Mouse (Mus musculus) neural tube, embryonic 15.5 days (tissue): ENCODE data around the gene Tmtc1. TPM values are rescaled to one million over a fixed set of nuclear protein-coding genes. Genes with fewer than 3 reads are reported as not detected.

Experiments used
- ATAC-seq: fragments of 200-750 bp; cut with Nextera tagmentation; 2 replicates; pipeline ENCODE4 v1.8.0; 2017; ENCODE audit warnings: mild to moderate bottlenecking, moderate TSS enrichment, moderate library complexity; ENCODE audit not compliant: low FRiP score
- H3K27ac ChIP-seq: fragments of 300-500 bp; sonication (generic); replicated peaks from 2 replicates; pipeline ENCODE4 v1.5.1; 2015; ENCODE audit warnings: mild to moderate bottlenecking, inconsistent platforms
- H3K27me3 ChIP-seq: fragments of 300-500 bp; sonication (generic); replicated peaks from 2 replicates; pipeline ENCODE4 v1.6.1; 2015; ENCODE audit warnings: inconsistent platforms
- H3K36me3 ChIP-seq: fragments of 300-500 bp; sonication (generic); 2 replicates; pipeline ENCODE4 v1.6.1; 2015; ENCODE audit warnings: inconsistent platforms
- H3K4me1 ChIP-seq: fragments of 300-500 bp; sonication (generic); 2 replicates; pipeline ENCODE4 v1.6.1; 2015; ENCODE audit warnings: inconsistent platforms
- H3K4me2 ChIP-seq: fragments of 300-500 bp; sonication (generic); 2 replicates; pipeline ENCODE4 v1.6.1; 2015; ENCODE audit warnings: inconsistent platforms, mild to moderate bottlenecking, moderate library complexity
- H3K4me3 ChIP-seq: fragments of 300-500 bp; sonication (generic); replicated peaks from 2 replicates; pipeline ENCODE4 v1.5.1; 2015; ENCODE audit warnings: mild to moderate bottlenecking, inconsistent platforms
- H3K9ac ChIP-seq: fragments of 300-500 bp; sonication (generic); replicated peaks from 2 replicates; pipeline ENCODE4 v1.6.1; 2015; ENCODE audit warnings: mild to moderate bottlenecking, inconsistent platforms
- H3K9me3 ChIP-seq: fragments of 300-500 bp; sonication (generic); replicated peaks from 2 replicates; pipeline ENCODE4 v1.6.1; 2016; ENCODE audit warnings: inconsistent platforms
- WGBS: fragments of 180-500 bp; shearing (Covaris S2); methylation state at CpG from one replicate; pipeline ENCODE4 v1.1.7; 2015; ENCODE audit warnings: mixed read lengths; 5-methylcytosine and 5-hydroxymethylcytosine counted together
- polyA plus RNA-seq: library from polyadenylated mRNA; unstranded; fragments of >200 nt; fragmentation: Nextera tagmentation; extraction: Ambion mirVana; gene quantifications from 2 replicates; pipeline ENCODE4 v1.2.1, GENCODE M21; 2015

Gene Tmtc1
- polyA plus RNA-seq, 1 experiment from 2014 or later = 3.8 TPM

DNA sequence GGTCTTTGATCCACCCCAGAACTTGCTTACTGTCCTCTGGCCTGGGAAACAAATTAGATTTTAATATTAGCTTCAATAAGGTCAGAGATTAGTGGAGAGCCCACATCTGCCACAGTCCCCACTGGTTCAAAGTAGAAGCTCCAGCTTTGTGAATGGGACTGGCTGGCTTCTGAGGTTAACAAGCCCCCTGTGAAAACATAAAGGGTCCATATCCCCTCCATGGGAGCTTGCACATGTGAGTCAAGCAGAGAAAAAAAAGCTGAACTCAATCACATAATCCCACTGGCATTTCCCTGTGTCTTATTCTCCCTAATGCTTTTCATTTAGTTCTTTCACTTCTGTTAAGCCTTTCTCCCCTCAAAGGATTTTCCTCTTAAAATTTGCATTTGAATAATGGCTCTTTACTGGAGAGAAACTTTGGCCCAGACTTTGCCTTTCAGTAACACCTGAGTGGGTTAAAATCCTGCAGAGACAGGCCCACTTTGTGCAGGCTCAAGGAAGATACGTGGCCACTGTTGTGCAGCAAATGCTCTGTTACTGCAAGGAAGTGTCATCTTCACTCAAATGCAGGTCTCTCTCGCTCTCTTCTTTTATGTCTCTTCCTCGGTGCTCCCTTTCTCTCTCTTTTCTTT lies 105.7 kb downstream of the Tmtc1 start:
- no peak overlapping the region for H3K9ac ChIP-seq
- H3K4me1 ChIP-seq = no peaks in the 10 kb centered on the region
- no peak overlapping the region for H3K4me3 ChIP-seq
- H3K27me3 ChIP-seq = no peaks in the 10 kb centered on the region
- no peaks in the 10 kb centered on the region for H3K9me3 ChIP-seq
- no peak overlapping the region for H3K27ac ChIP-seq
- WGBS = 64% methylated on average over 3 of the region's 3 CpGs
- no peak for ATAC-seq
- H3K36me3 ChIP-seq = 0 out of 2 replicates have a peak, but pooled peaks cover under 1% of the 10 kb centered on the region
- no peak overlapping the region for H3K4me2 ChIP-seq

DNA sequence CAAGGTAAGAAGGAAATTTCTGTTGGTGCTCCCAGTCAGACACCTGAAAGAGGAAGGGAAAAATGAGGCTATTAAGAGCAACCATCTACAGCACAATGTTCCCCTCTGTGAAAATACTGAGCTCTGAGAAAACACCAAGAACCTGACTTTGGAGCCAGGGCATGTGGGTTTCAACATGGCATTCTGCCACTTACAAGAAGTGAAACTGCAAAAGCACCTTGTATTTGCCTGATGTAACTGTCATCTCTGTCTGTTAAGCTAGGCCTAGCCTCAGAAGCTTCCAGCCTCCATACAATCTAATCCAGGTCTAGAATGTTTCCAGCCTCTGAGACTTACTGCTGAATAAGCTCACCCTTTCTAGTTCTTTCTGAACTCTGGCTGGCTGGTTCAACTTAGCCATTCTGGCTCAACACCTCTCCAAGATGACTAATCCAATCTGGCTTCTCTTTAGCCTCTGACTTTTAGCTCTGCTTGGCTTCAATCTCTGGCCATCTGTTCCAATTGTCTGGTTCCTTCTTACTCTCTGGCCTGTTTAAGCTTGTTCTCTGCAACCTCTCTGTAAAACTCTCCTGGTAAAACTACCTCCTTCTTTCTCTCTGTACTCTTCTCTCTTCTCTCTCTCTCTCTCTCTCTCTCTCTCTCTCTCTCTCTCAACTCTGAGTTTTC lies 107.8 kb downstream of the Tmtc1 start:
- Histone ChIP-seq H3K9me3 (no peaks in the 10 kb centered on the region), H3K27me3 (no peaks in the 10 kb centered on the region), H3K36me3 (0 out of 2 replicates have a peak, but pooled peaks cover 8% of the 10 kb centered on the region), H3K4me3 (no peak overlapping the region), H3K9ac (no peak overlapping the region), H3K4me1 (no peaks in the 10 kb centered on the region), H3K27ac (no peak overlapping the region), H3K4me2 (no peak overlapping the region)
- ATAC-seq = no peak

DNA sequence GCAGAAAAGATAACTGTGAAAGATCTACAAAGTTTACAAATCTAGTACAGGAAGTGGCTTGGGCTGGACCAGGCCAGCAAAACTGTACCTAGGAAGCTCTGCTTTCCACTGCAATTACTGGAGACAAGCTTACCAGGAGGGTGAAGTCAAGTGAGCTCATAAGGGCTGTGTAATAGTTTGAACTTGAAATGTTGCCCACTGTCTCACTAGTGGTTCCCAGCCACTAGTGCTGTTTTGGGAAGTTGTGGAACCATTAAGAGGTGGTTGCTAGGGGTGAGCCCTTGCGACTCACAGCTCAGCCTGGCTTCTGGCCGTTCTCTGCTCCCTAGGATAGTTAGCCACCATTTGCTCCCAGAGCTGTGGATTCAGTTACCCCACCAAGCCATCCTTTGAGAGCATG lies 112.3 kb downstream of the Tmtc1 start:
- Histone ChIP-seq H3K9ac (no peak overlapping the region), H3K4me3 (no peak overlapping the region), H3K4me2 (no peak overlapping the region), H3K27me3 (no peaks in the 10 kb centered on the region), H3K9me3 (no peaks in the 10 kb centered on the region), H3K4me1 (no peaks in the 10 kb centered on the region), H3K27ac (no peak overlapping the region), H3K36me3 (0 out of 2 replicates have a peak, but pooled peaks cover 8% of the 10 kb centered on the region)
- ATAC-seq = no peak
- WGBS = 83% methylated on average over 2 of the region's 2 CpGs

DNA sequence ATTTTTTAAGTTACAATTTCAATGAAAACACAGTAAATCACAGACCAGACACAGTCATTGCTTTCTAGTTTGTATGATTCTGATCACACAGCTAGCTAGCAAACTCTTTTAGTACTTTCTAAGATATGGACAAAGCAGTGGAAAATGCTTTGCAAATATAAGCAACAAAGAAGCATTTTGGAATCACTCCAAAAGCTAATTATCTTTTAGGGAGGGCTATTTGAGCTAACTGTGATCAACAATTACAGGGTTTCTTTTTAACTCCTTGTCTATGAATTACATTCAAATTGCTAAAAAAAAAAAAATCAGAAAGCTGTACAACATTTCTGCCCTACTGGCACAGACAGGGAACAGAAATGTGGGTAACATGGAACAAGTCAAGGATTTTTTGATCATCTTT lies 114.2 kb downstream of the Tmtc1 start:
- no peak overlapping the region for H3K4me2 ChIP-seq
- H3K4me3 ChIP-seq = no peak overlapping the region
- no peaks in the 10 kb centered on the region for H3K27me3 ChIP-seq
- H3K4me1 ChIP-seq = no peaks in the 10 kb centered on the region
- no peak overlapping the region for H3K9ac ChIP-seq
- H3K36me3 ChIP-seq = 0 out of 2 replicates have a peak, but pooled peaks cover 8% of the 10 kb centered on the region
- no peaks in the 10 kb centered on the region for H3K9me3 ChIP-seq
- H3K27ac ChIP-seq = no peak overlapping the region
- no peak for ATAC-seq

DNA sequence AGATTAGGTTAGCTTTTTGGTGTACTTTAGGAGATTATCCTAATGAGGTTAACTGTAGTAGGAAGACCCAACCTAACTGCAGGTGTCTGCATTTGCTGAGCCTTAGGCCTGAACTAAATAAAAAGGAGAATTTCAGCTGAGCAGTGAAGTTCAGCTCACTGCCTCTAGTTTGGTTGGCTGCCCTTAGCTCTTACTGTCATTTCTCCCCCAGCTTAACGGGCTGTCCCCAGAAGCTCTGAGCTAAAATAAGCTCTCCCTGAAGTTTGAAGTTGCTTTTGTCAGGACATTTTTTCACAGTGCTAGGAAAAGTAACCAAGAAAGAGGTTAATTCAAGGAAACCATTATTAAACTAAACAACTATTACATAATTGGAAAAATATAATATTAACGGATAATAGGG lies 115.3 kb downstream of the Tmtc1 start:
- WGBS = 85% methylated on average over 2 of the region's 2 CpGs
- H3K27ac ChIP-seq = no peak overlapping the region
- no peak overlapping the region for H3K4me2 ChIP-seq
- H3K4me1 ChIP-seq = no peaks in the 10 kb centered on the region
- no peaks in the 10 kb centered on the region for H3K27me3 ChIP-seq
- no peak for ATAC-seq
- H3K9ac ChIP-seq = no peak overlapping the region
- H3K36me3 ChIP-seq = 0 out of 2 replicates have a peak, but pooled peaks cover 8% of the 10 kb centered on the region
- no peaks in the 10 kb centered on the region for H3K9me3 ChIP-seq
- no peak overlapping the region for H3K4me3 ChIP-seq

DNA sequence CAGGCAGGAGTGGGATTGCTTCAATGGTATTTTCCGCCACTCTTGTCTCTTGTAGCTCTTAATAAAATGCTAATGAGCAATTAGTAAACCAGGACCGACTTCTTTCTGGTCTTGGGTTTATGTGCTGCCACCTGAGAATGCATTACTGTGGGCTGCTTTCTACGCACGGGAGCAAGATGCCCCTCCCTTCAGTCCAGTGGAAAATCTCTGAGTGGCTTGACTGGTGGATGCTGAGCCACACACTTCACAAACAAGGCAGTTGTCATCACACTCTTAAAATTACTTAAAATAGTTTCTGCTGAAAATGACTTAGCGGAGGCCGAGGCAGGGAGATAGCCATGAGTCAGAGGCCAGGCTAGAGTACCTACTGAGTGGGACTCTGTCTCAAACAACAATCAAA lies 116.1 kb downstream of the Tmtc1 start:
- WGBS = 57% methylated on average over 6 of the region's 6 CpGs
- ATAC-seq = no peak

DNA sequence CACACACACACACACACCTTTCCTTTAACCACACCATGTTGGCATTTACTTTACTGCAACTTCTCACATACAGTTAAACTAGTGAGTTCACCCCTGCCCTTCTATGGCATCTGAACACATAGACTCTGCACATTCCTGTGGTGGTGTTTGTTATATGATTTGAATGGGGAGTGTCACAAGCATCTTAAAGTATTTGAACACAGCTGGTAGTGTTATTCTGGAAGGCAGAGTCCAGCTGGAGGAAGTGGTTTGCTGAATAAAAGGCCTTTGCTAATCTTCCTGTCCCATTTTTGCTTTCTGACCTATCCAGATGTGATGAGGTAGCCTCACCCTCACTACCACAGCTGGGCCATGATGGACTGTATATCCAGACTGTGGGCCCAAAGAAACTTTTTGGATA lies 125.5 kb downstream of the Tmtc1 start:
- H3K4me3 ChIP-seq = no peak overlapping the region
- no peak overlapping the region for H3K9ac ChIP-seq
- H3K27ac ChIP-seq = no peak overlapping the region
- H3K36me3 ChIP-seq = no peaks in the 10 kb centered on the region
- H3K9me3 ChIP-seq = no peaks in the 10 kb centered on the region
- H3K4me2 ChIP-seq = no peak overlapping the region
- no peaks in the 10 kb centered on the region for H3K4me1 ChIP-seq
- no peak for ATAC-seq
- H3K27me3 ChIP-seq = no peaks in the 10 kb centered on the region

More for the DNA sequence above, 116.1 kb downstream of the Tmtc1 start:
- no peak overlapping the region for H3K4me3 ChIP-seq
- no peaks in the 10 kb centered on the region for H3K4me1 ChIP-seq
- H3K9me3 ChIP-seq = no peaks in the 10 kb centered on the region
- no peak overlapping the region for H3K27ac ChIP-seq
- H3K36me3 ChIP-seq = 0 out of 2 replicates have a peak, but pooled peaks cover 5% of the 10 kb centered on the region
- H3K27me3 ChIP-seq = no peaks in the 10 kb centered on the region
- H3K4me2 ChIP-seq = no peak overlapping the region
- H3K9ac ChIP-seq = no peak overlapping the region

DNA sequence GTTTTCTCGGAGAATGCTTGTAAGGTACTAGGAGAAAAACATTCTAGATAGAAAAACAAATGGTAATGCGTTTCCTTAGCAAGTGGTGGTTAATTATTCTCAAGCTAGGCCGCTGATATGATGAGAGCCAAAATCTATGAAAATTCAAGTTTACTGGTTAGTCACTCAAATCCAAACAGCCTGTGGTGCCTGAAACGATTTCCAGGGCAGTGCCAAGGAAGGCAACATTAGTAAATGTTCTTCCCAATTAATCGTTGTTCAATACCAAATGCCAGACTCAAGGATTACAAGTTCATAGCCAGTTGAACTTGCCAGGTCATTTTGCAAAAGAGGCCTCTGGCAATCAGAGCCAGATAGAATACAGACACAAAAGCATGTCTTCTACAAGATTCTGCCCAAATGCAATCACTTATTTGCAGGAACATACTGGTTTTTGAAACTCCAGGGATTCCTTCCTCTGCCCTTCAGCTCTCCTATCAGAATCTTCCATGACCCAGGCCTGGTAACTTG lies 128.6 kb downstream of the Tmtc1 start:
- Histone ChIP-seq H3K27ac (no peak overlapping the region), H3K9ac (no peak overlapping the region), H3K4me1 (no peaks in the 10 kb centered on the region), H3K27me3 (no peaks in the 10 kb centered on the region), H3K9me3 (no peaks in the 10 kb centered on the region), H3K4me3 (no peak overlapping the region), H3K4me2 (no peak overlapping the region), H3K36me3 (no peaks in the 10 kb centered on the region)
- no peak for ATAC-seq
- 79% methylated on average over 5 of the region's 5 CpGs for WGBS

DNA sequence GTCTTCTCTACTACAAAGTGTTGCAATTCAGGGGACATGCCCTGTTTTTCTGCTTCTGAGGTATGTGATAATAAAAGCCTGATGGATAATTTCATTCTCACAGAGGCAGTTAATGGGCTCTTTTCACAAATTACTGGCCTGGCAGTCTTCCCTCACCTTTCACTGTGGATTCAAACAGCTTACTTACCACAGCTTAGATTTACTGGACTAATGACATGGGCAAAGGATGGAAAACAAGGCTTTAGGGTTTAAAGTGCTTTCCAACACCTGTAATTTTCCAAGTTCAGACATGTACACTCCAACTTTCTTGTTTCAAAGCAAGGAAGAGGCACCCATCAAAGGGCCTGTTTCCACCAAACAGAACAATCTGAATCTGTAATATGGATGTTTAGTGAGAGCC lies 129.1 kb downstream of the Tmtc1 start:
- ATAC-seq = no peak
- Histone ChIP-seq H3K27ac (no peak overlapping the region), H3K9me3 (no peaks in the 10 kb centered on the region), H3K36me3 (no peaks in the 10 kb centered on the region), H3K4me3 (no peak overlapping the region), H3K9ac (no peak overlapping the region), H3K4me2 (no peak overlapping the region), H3K27me3 (no peaks in the 10 kb centered on the region), H3K4me1 (no peaks in the 10 kb centered on the region)

DNA sequence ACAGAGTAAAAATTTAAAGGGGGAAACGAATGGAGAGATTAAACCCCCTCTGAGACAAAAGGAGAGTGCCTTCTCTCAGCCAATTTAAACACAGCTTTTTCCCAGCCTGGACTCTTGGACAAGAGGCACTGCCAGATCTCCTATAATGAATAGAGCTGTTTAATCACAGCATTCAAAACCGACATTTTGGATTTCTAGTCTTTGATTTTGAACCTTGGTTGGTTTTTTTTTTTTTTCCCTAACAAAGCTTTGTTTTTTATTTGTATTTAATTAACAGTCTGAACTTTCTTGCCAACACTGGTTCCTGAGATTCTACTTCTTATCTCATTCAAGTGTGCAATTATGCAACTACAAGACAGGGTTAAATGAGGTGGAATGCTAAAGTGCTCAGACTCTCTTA lies 133.2 kb downstream of the Tmtc1 start:
- Histone ChIP-seq H3K27ac (no peak overlapping the region), H3K4me2 (no peak overlapping the region), H3K4me1 (no peaks in the 10 kb centered on the region), H3K36me3 (no peaks in the 10 kb centered on the region), H3K27me3 (no peaks in the 10 kb centered on the region), H3K4me3 (no peak overlapping the region), H3K9ac (no peak overlapping the region), H3K9me3 (no peaks in the 10 kb centered on the region)
- 42% methylated on average over 2 of the region's 2 CpGs for WGBS
- no peak for ATAC-seq

DNA sequence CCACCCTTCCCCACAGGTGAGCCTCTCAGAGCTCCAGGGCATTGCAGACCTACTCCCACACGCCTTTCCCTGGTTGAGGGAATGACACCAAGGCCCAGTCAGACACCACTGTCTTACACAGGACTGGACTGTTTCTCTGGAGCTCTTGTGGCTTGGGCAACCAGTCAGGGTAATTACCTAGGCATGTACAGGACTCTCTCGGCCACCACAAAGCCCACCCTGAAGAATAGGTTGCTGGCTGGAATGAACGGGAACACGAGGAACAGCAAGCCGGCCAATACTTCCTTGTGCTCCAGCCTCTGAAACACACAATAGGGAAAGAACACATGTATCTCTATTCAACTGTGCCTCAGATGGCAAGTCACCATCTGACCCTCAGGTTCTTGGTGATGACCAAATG lies 138.4 kb downstream of the Tmtc1 start:
- Histone ChIP-seq H3K9ac (no peak overlapping the region), H3K9me3 (no peaks in the 10 kb centered on the region), H3K4me1 (no peaks in the 10 kb centered on the region), H3K4me2 (no peak overlapping the region), H3K27ac (no peak overlapping the region), H3K36me3 (no peaks in the 10 kb centered on the region), H3K27me3 (no peaks in the 10 kb centered on the region), H3K4me3 (no peak overlapping the region)
- no peak for ATAC-seq
- WGBS = 90% methylated on average over 5 of the region's 5 CpGs

DNA sequence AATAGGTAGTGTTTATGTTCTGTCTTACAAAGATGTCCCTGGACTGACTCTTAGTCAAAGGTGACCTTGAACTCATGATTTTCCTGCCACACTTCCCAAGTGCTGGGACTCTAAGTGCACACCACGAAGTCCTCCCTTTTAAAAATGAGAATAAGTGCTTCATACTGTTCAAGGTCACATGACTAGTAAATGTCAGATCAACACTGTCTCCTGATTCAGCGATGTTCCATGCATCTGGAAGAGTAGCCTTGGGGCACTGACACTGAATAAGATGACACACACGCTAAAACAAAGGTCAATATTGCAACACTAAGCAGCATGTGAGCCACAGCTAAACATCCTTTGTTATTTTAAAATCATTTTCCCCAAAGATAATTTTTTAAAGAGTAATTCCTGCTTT lies 139.0 kb downstream of the Tmtc1 start:
- Histone ChIP-seq H3K4me1 (no peaks in the 10 kb centered on the region), H3K27ac (no peak overlapping the region), H3K4me2 (no peak overlapping the region), H3K9me3 (no peaks in the 10 kb centered on the region), H3K27me3 (no peaks in the 10 kb centered on the region), H3K4me3 (no peak overlapping the region), H3K36me3 (0 out of 2 replicates have a peak, but pooled peaks cover 2% of the 10 kb centered on the region), H3K9ac (no peak overlapping the region)
- no peak for ATAC-seq
- 79% methylated on average over 3 of the region's 3 CpGs for WGBS
